Mouse (Mus musculus): ENCODE measurements around the gene Ccdc186.
A peak's percentile ranks its signal among the peaks of the same experiment; 100 is the strongest.

Ccdc186 gene

DNA sequence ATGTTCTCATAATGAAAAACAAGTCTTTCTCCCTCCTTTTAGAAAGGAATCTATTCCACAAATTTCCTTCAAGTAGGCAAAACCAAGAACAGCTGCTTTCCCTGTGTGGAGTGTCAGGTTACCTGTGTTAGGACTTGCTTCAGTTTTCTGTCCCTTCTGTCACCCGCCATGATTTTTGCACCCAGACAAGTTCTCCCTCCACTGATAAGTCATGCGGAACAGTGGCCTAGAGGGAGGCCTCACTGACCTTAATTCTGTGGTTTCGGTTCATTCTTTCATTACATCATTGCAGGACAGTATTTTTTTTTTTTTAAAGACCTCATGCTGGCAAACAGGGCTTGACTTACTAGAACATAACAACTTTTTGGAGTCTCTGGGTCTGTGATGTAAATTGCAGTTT, 72.6 kb downstream of the Ccdc186 start:
- DNase-seq = no peak

DNA sequence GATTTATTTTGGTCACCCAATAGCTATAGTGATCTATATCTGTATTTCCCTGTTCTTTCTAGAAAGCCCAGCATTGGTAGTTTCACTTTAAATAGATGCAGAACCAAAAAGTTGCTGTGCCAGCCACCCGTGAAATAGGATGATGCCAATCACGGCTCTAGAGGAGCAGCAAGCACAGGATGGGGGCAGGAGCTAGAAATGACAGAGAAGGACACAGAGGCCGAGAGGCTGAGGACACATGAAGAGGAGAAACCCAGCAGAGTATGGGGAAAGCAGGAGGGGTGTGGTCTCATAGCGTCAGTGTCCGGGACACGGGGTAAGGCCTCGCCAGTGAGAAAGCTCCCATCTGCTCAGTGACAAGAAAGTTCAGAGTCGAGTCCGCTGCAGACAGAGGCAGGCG, 74.1 kb downstream of the Ccdc186 start:
- DNase-seq = no peak

DNA sequence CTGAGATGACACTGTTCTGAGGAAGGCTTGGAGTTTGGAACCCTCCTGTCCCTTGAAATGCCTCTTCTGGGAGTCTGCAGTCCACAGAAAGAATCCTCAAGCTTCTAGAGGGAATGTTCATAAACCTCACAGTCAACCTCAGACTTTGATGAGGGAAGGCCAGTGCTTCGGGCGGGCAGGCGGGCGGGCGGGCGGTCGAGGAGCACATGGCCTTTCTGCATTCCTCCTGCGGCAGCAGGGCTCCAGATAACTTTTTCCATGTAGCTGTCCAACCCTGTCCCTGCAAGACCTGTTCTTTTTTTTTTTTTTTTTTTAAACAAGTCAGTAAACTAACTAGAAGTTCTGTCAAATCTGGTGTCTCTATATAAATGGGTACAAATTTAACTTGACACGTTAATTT, 75.4 kb downstream of the Ccdc186 start:
- DNase-seq = no peak

DNA sequence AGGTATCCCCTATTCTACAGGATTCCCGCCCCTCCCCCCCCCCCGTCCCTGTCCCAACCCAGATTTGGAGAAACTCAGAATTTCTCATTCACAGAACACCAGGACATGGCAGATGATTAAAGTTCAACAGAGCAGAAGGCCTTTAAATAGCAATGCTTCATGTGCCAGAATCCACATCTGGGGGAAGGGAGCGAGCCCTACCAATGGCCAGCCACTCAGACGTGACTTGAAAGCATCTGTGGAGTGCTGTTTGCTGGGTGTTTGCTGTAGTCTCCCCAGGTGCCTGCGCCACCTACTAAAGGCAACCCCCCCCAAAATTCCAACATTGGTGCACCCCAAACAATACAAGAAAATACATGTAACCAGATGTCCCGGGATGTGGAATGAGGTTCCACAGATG, 76.5 kb downstream of the Ccdc186 start:
- no peak for DNase-seq

DNA sequence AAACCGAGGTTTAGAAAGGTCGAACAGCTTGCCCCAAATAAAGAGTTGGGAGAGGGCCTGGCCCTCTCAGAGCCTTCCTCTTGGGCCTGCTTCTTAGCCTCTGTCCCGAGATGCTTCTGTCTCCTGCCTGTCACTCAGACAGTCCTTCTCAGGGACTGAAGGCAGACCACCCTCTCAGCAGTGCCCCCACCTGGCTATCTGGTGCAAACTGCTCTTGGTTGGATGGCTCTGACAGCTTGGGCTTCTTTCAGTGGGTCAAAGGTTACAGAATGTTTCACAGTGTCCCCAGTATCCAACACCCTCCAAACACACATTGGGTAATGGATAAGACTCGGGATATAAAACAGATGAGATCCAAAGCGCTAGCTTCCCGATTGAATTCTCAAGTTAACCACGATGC, 76.9 kb downstream of the Ccdc186 start:
- peak; percentile 13 to 34 for DNase-seq

Measured in cerebellum, postnatal 14 days (tissue).